Mouse (Mus musculus) kidney, adult 2 months (tissue): ENCODE data around the gene Plekha6. TPM values are rescaled to one million over a fixed set of nuclear protein-coding genes. Genes with fewer than 3 reads are reported as not detected.
A peak's percentile ranks its signal among the peaks of the same experiment; 100 is the strongest.

ENCODE experiments used
- DNase-seq: peaks from one replicate; pipeline ENCODE4 v3.0.0; 2021
- H3K27ac ChIP-seq: fragments of 200-500 bp; 2 replicates; pipeline ENCODE4 v1.5.1; 2012; ENCODE audit warnings: low read depth, low read length, control low read depth, inconsistent platforms; ENCODE audit not compliant: insufficient read depth
- H3K27me3 ChIP-seq: fragments of 200-500 bp; replicated peaks from 2 replicates; pipeline ENCODE4 v1.6.1; 2012; ENCODE audit warnings: mild to moderate bottlenecking, moderate library complexity, low read length, inconsistent platforms; ENCODE audit not compliant: control insufficient read depth, insufficient read depth
- H3K36me3 ChIP-seq: fragments of 200-500 bp; 2 replicates; pipeline ENCODE4 v1.6.1; 2012; ENCODE audit warnings: mild to moderate bottlenecking, moderate library complexity, low read length, inconsistent platforms; ENCODE audit not compliant: control insufficient read depth, insufficient read depth
- H3K4me1 ChIP-seq: fragments of 200-500 bp; 2 replicates; pipeline ENCODE4 v1.6.1; 2011; ENCODE audit warnings: low read length; ENCODE audit not compliant: control insufficient read depth, insufficient read depth
- H3K4me3 ChIP-seq: fragments of 200-500 bp; 2 replicates; pipeline ENCODE4 v1.5.1; 2011; ENCODE audit warnings: mild to moderate bottlenecking, low read depth, low read length, control low read depth; ENCODE audit not compliant: insufficient read depth
- CTCF ChIP-seq: fragments of 200-500 bp; conservative IDR thresholded peaks from 2 replicates; pipeline ENCODE4 v1.5.1; 2011; ENCODE audit warnings: low read depth, mild to moderate bottlenecking, control low read depth, low read length, moderate library complexity, mixed read lengths; ENCODE audit not compliant: insufficient read depth, insufficient read length
- POLR2A ChIP-seq: fragments of 200-500 bp; IDR thresholded peaks from one replicate; pipeline ENCODE4 v1.6.1; 2011; ENCODE audit warnings: low read depth, low read length, control low read depth
- WGBS: fragments of 180-500 bp; shearing (Covaris S2); methylation state at CpG from one replicate; pipeline ENCODE4 v1.1.7; 2018; 5-methylcytosine and 5-hydroxymethylcytosine counted together
- polyA plus RNA-seq: library from polyadenylated mRNA; depleted of rRNA; stranded (reverse); fragments of >200 nt; gene quantifications from 2 replicates; pipeline ENCODE4 v1.2.3, GENCODE M21; 2012

Gene Plekha6
- polyA plus RNA-seq, 1 experiment, result 91.4 TPM

DNA sequence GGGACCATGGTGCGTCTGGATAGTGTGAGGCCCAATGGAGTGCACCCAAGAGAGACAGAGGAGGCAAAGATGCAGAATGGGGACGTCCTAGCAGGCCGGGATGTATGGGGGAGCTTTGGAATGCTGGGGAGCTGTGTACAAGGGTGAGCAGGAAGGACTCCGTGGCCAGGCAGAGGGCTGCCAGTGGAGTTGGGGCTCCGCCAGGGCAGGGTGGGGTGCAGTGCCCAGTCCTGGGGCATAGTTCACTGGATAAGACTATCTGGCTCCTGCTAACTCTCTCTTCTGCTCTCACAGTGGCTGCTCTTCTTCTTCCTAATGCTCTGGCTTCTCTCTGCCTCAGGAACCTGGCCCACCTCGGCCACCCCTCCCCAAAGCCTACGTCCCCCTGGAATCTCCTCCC is 121.9 kb downstream of the Plekha6 start:
- Histone ChIP-seq H3K4me3 (no peak overlapping the region), H3K4me1 (peaks cover 21% of the 10 kb centered on the region; the same call in 1 of the 2 replicates), H3K36me3 (peaks cover 3% of the 10 kb centered on the region; the same call in 1 of the 2 replicates), H3K27me3 (no peaks in the 10 kb centered on the region), H3K27ac (peak overlapping the region; percentile 68)
- WGBS, result 49% methylated on average over 7 of the region's 7 CpGs
- peak; percentile 87 for DNase-seq
- TF ChIP-seq CTCF (no peak), POLR2A (no peak)

- Histone ChIP-seq H3K27me3 (no peaks in the 10 kb centered on the region), H3K27ac (peak overlapping the region; percentile 43; the same call in 1 of the 2 replicates), H3K36me3 (peaks cover 3% of the 10 kb centered on the region; the same call in 1 of the 2 replicates), H3K4me1 (peaks cover 21% of the 10 kb centered on the region; the same call in 1 of the 2 replicates), H3K4me3 (no peak overlapping the region)
- no peak for DNase-seq
- 84% methylated on average over 4 of the region's 4 CpGs for WGBS
- no peak for TF ChIP-seq POLR2A
- TF ChIP-seq CTCF, result no peak
Observed at GRCm38 (mm10) chr1:133287051-133287450, 123.0 kb downstream of the Plekha6 start.

DNA sequence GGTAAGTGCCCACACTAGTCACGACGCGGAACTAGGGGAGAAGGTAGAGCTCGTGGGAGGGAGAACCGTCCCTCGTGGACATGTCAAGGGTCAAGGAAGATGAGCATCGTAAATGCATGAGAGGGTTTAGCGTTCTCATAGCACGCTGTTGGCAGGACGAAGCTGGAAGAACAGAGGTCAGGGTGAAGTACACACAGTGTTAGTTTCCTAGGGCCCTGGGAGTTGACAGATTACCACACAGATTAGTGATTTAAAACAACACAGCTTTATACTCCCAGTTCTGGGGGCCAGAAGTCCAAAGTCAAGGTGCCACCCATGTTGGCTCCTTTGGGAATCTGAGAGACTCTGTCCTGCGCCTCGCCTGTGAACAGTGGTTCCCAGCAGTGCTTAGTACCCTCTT is 123.9 kb downstream of the Plekha6 start:
- Histone ChIP-seq H3K27me3 (no peaks in the 10 kb centered on the region), H3K27ac (peak overlapping the region; percentile 43), H3K36me3 (peaks cover 3% of the 10 kb centered on the region; the same call in 1 of the 2 replicates), H3K4me1 (peaks cover 21% of the 10 kb centered on the region; the same call in 1 of the 2 replicates), H3K4me3 (no peak overlapping the region)
- DNase-seq, result peak; percentile 84
- TF ChIP-seq POLR2A, result no peak
- no peak for TF ChIP-seq CTCF
- WGBS, result 54% methylated on average over 12 of the region's 12 CpGs

- Histone ChIP-seq H3K4me3 (no peak overlapping the region), H3K27me3 (no peaks in the 10 kb centered on the region), H3K36me3 (peaks cover 1% of the 10 kb centered on the region; the same call in 1 of the 2 replicates), H3K4me1 (peaks cover 9% of the 10 kb centered on the region; the same call in 1 of the 2 replicates), H3K27ac (no peak overlapping the region)
- 68% methylated on average over 6 of the region's 6 CpGs for WGBS
- no peak for TF ChIP-seq POLR2A
- TF ChIP-seq CTCF, result no peak
- DNase-seq, result no peak
Observed at GRCm38 (mm10) chr1:133291888-133292287, 127.9 kb downstream of the Plekha6 start.

GRCm38 (mm10) chr1:133292608-133293007 is 128.6 kb downstream of the Plekha6 start:
- TF ChIP-seq POLR2A (no peak), CTCF (0 out of 2 replicates have a peak, but pooled peaks have one; percentile 16)
- Histone ChIP-seq H3K27me3 (no peaks in the 10 kb centered on the region), H3K36me3 (peaks cover 1% of the 10 kb centered on the region; the same call in 1 of the 2 replicates), H3K4me3 (no peak overlapping the region), H3K27ac (no peak overlapping the region), H3K4me1 (peaks cover 2% of the 10 kb centered on the region; the same call in 1 of the 2 replicates)
- no peak for DNase-seq

- Histone ChIP-seq H3K36me3 (peaks cover 1% of the 10 kb centered on the region; the same call in 1 of the 2 replicates), H3K4me3 (no peak overlapping the region), H3K4me1 (no peaks in the 10 kb centered on the region), H3K27me3 (no peaks in the 10 kb centered on the region), H3K27ac (no peak overlapping the region)
- no peak for DNase-seq
- 70% methylated on average over 9 of the region's 9 CpGs for WGBS
- no peak for TF ChIP-seq POLR2A
- no peak for TF ChIP-seq CTCF
Observed at GRCm38 (mm10) chr1:133296376-133296775, 132.4 kb downstream of the Plekha6 start.

GRCm38 (mm10) chr1:133298816-133299215 is 134.8 kb downstream of the Plekha6 start:
- H3K36me3 ChIP-seq, result peaks cover 1% of the 10 kb centered on the region; the same call in 1 of the 2 replicates
- 67% methylated on average over 14 of the region's 14 CpGs for WGBS
- H3K4me3 ChIP-seq, result no peak overlapping the region
- H3K27ac ChIP-seq, result no peak overlapping the region
- DNase-seq, result no peak
- H3K4me1 ChIP-seq, result 0 out of 2 replicates have a peak, but pooled peaks cover 2% of the 10 kb centered on the region
- H3K27me3 ChIP-seq, result no peaks in the 10 kb centered on the region
- TF ChIP-seq CTCF (no peak), POLR2A (no peak)
